Mouse (Mus musculus): ENCODE data around the gene Pdpn. TPM values are rescaled to one million over a fixed set of nuclear protein-coding genes. Genes with fewer than 3 reads are reported as not detected.

The Pdpn gene
- polyA plus RNA-seq, 1 experiment from 2014 or later: 27.5 TPM

- no peaks in the 10 kb centered on the region for H3K36me3 ChIP-seq
- H3K9me3 ChIP-seq: no peaks in the 10 kb centered on the region
- no peak overlapping the region for H3K4me3 ChIP-seq (replicated peaks)
- no peak overlapping the region for H3K9ac ChIP-seq
- 0 out of 2 replicates have a peak overlapping the region, but pooled peaks have one; percentile 24 for H3K4me2 ChIP-seq (replicated peaks)
- ATAC-seq: peak; percentile 44
- WGBS: 14% methylated on average over 9 of the region's 11 CpGs
- no peak overlapping the region for H3K27ac ChIP-seq
- H3K27me3 ChIP-seq (replicated peaks): no peaks in the 10 kb centered on the region
- peaks cover 7% of the 10 kb centered on the region for H3K4me1 ChIP-seq (replicated peaks)
Observed at GRCm38 (mm10) chr4:143324176-143324924, 25.0 kb upstream of the Pdpn start.

GRCm38 (mm10) chr4:143313299-143313698 is 13.9 kb upstream of the Pdpn start:
- Histone ChIP-seq H3K27ac (no peak overlapping the region), H3K4me2 (replicated peaks) (no peak overlapping the region), H3K9ac (no peak overlapping the region), H3K27me3 (replicated peaks) (no peaks in the 10 kb centered on the region), H3K9me3 (no peaks in the 10 kb centered on the region), H3K36me3 (no peaks in the 10 kb centered on the region), H3K4me3 (replicated peaks) (no peak overlapping the region), H3K4me1 (replicated peaks) (no peaks in the 10 kb centered on the region)
- 71% methylated on average over 6 of the region's 6 CpGs for WGBS
- no peak for ATAC-seq

GRCm38 (mm10) chr4:143311341-143311740 is 12.0 kb upstream of the Pdpn start:
- 50% methylated on average over 2 of the region's 2 CpGs for WGBS
- no peaks in the 10 kb centered on the region for H3K27me3 ChIP-seq (replicated peaks)
- H3K9me3 ChIP-seq: no peaks in the 10 kb centered on the region
- no peaks in the 10 kb centered on the region for H3K36me3 ChIP-seq
- no peak overlapping the region for H3K4me3 ChIP-seq (replicated peaks)
- H3K9ac ChIP-seq: no peak overlapping the region
- H3K27ac ChIP-seq: no peak overlapping the region
- H3K4me1 ChIP-seq (replicated peaks): no peaks in the 10 kb centered on the region
- ATAC-seq: no peak
- no peak overlapping the region for H3K4me2 ChIP-seq (replicated peaks)

GRCm38 (mm10) chr4:143305987-143306772 is 6.8 kb upstream of the Pdpn start:
- no peak overlapping the region for H3K4me3 ChIP-seq (replicated peaks)
- H3K27me3 ChIP-seq (replicated peaks): no peaks in the 10 kb centered on the region
- no peak for ATAC-seq
- no peak overlapping the region for H3K27ac ChIP-seq
- H3K9ac ChIP-seq: no peak overlapping the region
- WGBS: 49% methylated on average over 5 of the region's 5 CpGs
- no peak overlapping the region for H3K4me2 ChIP-seq (replicated peaks)
- no peaks in the 10 kb centered on the region for H3K9me3 ChIP-seq
- no peaks in the 10 kb centered on the region for H3K36me3 ChIP-seq
- 0 out of 2 replicates have a peak, but pooled peaks cover 4% of the 10 kb centered on the region for H3K4me1 ChIP-seq (replicated peaks)

- H3K27ac ChIP-seq: no peak overlapping the region
- H3K4me2 ChIP-seq (replicated peaks): no peak overlapping the region
- H3K36me3 ChIP-seq: no peaks in the 10 kb centered on the region
- ATAC-seq: no peak
- H3K9me3 ChIP-seq: no peaks in the 10 kb centered on the region
- 0 out of 2 replicates have a peak, but pooled peaks cover 5% of the 10 kb centered on the region for H3K4me1 ChIP-seq (replicated peaks)
- H3K27me3 ChIP-seq (replicated peaks): no peaks in the 10 kb centered on the region
- no peak overlapping the region for H3K4me3 ChIP-seq (replicated peaks)
- H3K9ac ChIP-seq: no peak overlapping the region
- WGBS: 97% methylated on average over 4 of the region's 4 CpGs
Observed at GRCm38 (mm10) chr4:143305031-143305430, 5.7 kb upstream of the Pdpn start.

GRCm38 (mm10) chr4:143302279-143302890 is 3.0 kb upstream of the Pdpn start:
- no peak for ATAC-seq
- Histone ChIP-seq H3K9me3 (no peaks in the 10 kb centered on the region), H3K9ac (no peak overlapping the region), H3K27ac (no peak overlapping the region), H3K36me3 (no peaks in the 10 kb centered on the region), H3K4me2 (replicated peaks) (no peak overlapping the region), H3K4me1 (replicated peaks) (0 out of 2 replicates have a peak, but pooled peaks cover 13% of the 10 kb centered on the region), H3K27me3 (replicated peaks) (0 out of 2 replicates have a peak, but pooled peaks cover 4% of the 10 kb centered on the region), H3K4me3 (replicated peaks) (no peak overlapping the region)
- 45% methylated on average over 11 of the region's 11 CpGs for WGBS

GRCm38 (mm10) chr4:143301875-143302274 is 2.5 kb upstream of the Pdpn start:
- H3K4me1 ChIP-seq (replicated peaks): peaks cover 13% of the 10 kb centered on the region; the same call in 1 of the 2 replicates
- peak; percentile 34; the same call in 1 of the 2 replicates for ATAC-seq
- H3K9ac ChIP-seq: no peak overlapping the region
- H3K9me3 ChIP-seq: no peaks in the 10 kb centered on the region
- H3K4me2 ChIP-seq (replicated peaks): no peak overlapping the region
- no peak overlapping the region for H3K4me3 ChIP-seq (replicated peaks)
- 0 out of 2 replicates have a peak, but pooled peaks cover 4% of the 10 kb centered on the region for H3K27me3 ChIP-seq (replicated peaks)
- 49% methylated on average over 4 of the region's 4 CpGs for WGBS
- no peak overlapping the region for H3K27ac ChIP-seq
- H3K36me3 ChIP-seq: no peaks in the 10 kb centered on the region

GRCm38 (mm10) chr4:143301042-143301441 is 1.7 kb upstream of the Pdpn start:
- Histone ChIP-seq H3K4me1 (replicated peaks) (peaks cover 13% of the 10 kb centered on the region; the same call in 1 of the 2 replicates), H3K4me2 (replicated peaks) (no peak overlapping the region), H3K9me3 (no peaks in the 10 kb centered on the region), H3K36me3 (no peaks in the 10 kb centered on the region), H3K27ac (no peak overlapping the region), H3K27me3 (replicated peaks) (0 out of 2 replicates have a peak, but pooled peaks cover 4% of the 10 kb centered on the region), H3K4me3 (replicated peaks) (no peak overlapping the region), H3K9ac (no peak overlapping the region)
- no peak for ATAC-seq
- WGBS: 64% methylated on average over 5 of the region's 5 CpGs

- no peak for ATAC-seq
- Histone ChIP-seq H3K36me3 (no peaks in the 10 kb centered on the region), H3K4me2 (replicated peaks) (peak overlapping the region; percentile 62), H3K27ac (no peak overlapping the region), H3K4me1 (replicated peaks) (peaks cover 13% of the 10 kb centered on the region; the same call in 1 of the 2 replicates), H3K27me3 (replicated peaks) (0 out of 2 replicates have a peak, but pooled peaks cover 4% of the 10 kb centered on the region), H3K4me3 (replicated peaks) (peak overlapping the region; percentile 38), H3K9me3 (no peaks in the 10 kb centered on the region), H3K9ac (no peak overlapping the region)
- 16% methylated on average over 12 of the region's 12 CpGs for WGBS
Observed at GRCm38 (mm10) chr4:143300113-143300688, 837 bp upstream of the Pdpn start.

GRCm38 (mm10) chr4:143298431-143299315 is 691 bp downstream of the Pdpn start:
- no peaks in the 10 kb centered on the region for H3K36me3 ChIP-seq
- H3K9me3 ChIP-seq: no peaks in the 10 kb centered on the region
- H3K27ac ChIP-seq: no peak overlapping the region
- peak overlapping the region; percentile 38 for H3K4me3 ChIP-seq (replicated peaks)
- 0 out of 2 replicates have a peak, but pooled peaks cover 4% of the 10 kb centered on the region for H3K27me3 ChIP-seq (replicated peaks)
- H3K4me1 ChIP-seq (replicated peaks): peaks cover 13% of the 10 kb centered on the region; the same call in 1 of the 2 replicates
- peak; percentile 43 for ATAC-seq
- 16% methylated on average over 24 of the region's 24 CpGs for WGBS
- H3K4me2 ChIP-seq (replicated peaks): peak overlapping the region; percentile 62
- peak overlapping the region; percentile 51 for H3K9ac ChIP-seq

GRCm38 (mm10) chr4:143297016-143297556 is 2.3 kb downstream of the Pdpn start:
- Histone ChIP-seq H3K9ac (no peak overlapping the region), H3K27me3 (replicated peaks) (0 out of 2 replicates have a peak, but pooled peaks cover 4% of the 10 kb centered on the region), H3K4me1 (replicated peaks) (peaks cover 13% of the 10 kb centered on the region; the same call in 1 of the 2 replicates), H3K27ac (no peak overlapping the region), H3K9me3 (no peaks in the 10 kb centered on the region), H3K4me3 (replicated peaks) (peak overlapping the region; percentile 10; the same call in 1 of the 2 replicates), H3K36me3 (no peaks in the 10 kb centered on the region), H3K4me2 (replicated peaks) (peak overlapping the region; percentile 45)
- WGBS: 27% methylated on average over 12 of the region's 12 CpGs
- no peak for ATAC-seq

Data from intestine, embryonic 15.5 days (tissue).